Mouse (Mus musculus): Measurements from ENCODE around the gene Cntnap2.

GRCm38 (mm10) chr6:47304848-47305490 is 2245.8 kb downstream of the Cntnap2 start:
- no peak for TF ChIP-seq GATA1 (IDR thresholded peaks at IDR 0.05; ENCODE audit: low read length)
- no peak for TF ChIP-seq TAL1 (IDR thresholded peaks at IDR 0.05; ENCODE audit: low read length)

Measured in erythroblast, embryonic 14.5 days (primary cell).